Mouse (Mus musculus) lung, postnatal 0 days (tissue): ENCODE data around the gene Slc1a4. TPM values are rescaled to one million over a fixed set of nuclear protein-coding genes. Genes with fewer than 3 reads are reported as not detected.

ENCODE experiments used
- ATAC-seq: fragments of 200-750 bp; cut with Nextera tagmentation; 2 replicates; pipeline ENCODE4 v1.8.0; 2017; ENCODE audit warnings: moderate library complexity
- DNase-seq: peaks from one replicate; pipeline ENCODE4 v3.0.0-alpha.2; 2016; ENCODE audit warnings: low spot score
- H3K27ac ChIP-seq: fragments of 300-500 bp; sonication (generic); 2 replicates; pipeline ENCODE4 v1.5.1; 2014; ENCODE audit warnings: antibody characterized with exemption, mild to moderate bottlenecking, low read length, mixed read lengths
- H3K27me3 ChIP-seq: fragments of 300-500 bp; sonication (generic); replicated peaks from 2 replicates; pipeline ENCODE4 v1.6.1; 2014; ENCODE audit warnings: low read length, mixed read lengths; ENCODE audit not compliant: insufficient read depth
- H3K36me3 ChIP-seq: fragments of 300-500 bp; sonication (generic); 2 replicates; pipeline ENCODE4 v1.6.1; 2014; ENCODE audit warnings: low read length, mixed read lengths; ENCODE audit not compliant: insufficient read depth
- H3K4me1 ChIP-seq: fragments of 300-500 bp; sonication (generic); 2 replicates; pipeline ENCODE4 v1.6.1; 2014; ENCODE audit warnings: antibody characterized with exemption, low read depth, low read length, mixed read lengths; ENCODE audit not compliant: insufficient read depth
- H3K4me2 ChIP-seq: fragments of 300-500 bp; sonication (generic); replicated peaks from 2 replicates; pipeline ENCODE4 v1.6.1; 2014; ENCODE audit warnings: low read depth, mild to moderate bottlenecking, low read length, moderate library complexity, mixed read lengths
- H3K4me3 ChIP-seq: fragments of 300-500 bp; sonication (generic); 2 replicates; pipeline ENCODE4 v1.5.1; 2014; ENCODE audit warnings: low read depth, low read length
- H3K9ac ChIP-seq: fragments of 300-500 bp; sonication (generic); replicated peaks from 2 replicates; pipeline ENCODE4 v1.6.1; 2014; ENCODE audit warnings: low read depth, mild to moderate bottlenecking
- H3K9me3 ChIP-seq: fragments of 300-500 bp; sonication (generic); 2 replicates; pipeline ENCODE4 v1.6.1; 2016; ENCODE audit warnings: low read length, mixed read lengths
- CTCF ChIP-seq: IDR thresholded peaks from 2 replicates; pipeline ENCODE4 v1.5.1; 2016; ENCODE audit warnings: antibody characterized with exemption, mild to moderate bottlenecking
- EP300 ChIP-seq: IDR thresholded peaks from 2 replicates; pipeline ENCODE4 v1.6.1; 2016; ENCODE audit warnings: antibody characterized with exemption, mild to moderate bottlenecking, control low read depth
- WGBS: fragments of 180-500 bp; shearing (Covaris S2); extraction: QIAGEN DNeasy Blood & Tissue Kit; methylation state at CpG from one replicate; pipeline ENCODE4 v1.1.7; 2014; 5-methylcytosine and 5-hydroxymethylcytosine counted together
- polyA plus RNA-seq: library from polyadenylated mRNA; unstranded; fragments of >200 nt; fragmentation: Nextera tagmentation; extraction: Ambion mirVana; gene quantifications from 2 replicates; pipeline ENCODE4 v1.2.1, GENCODE M21; 2015

The Slc1a4 gene
- polyA plus RNA-seq, 1 experiment from 2014 or later = 17.5 TPM

GRCm38 (mm10) chr11:20318659-20319454 lies 13.7 kb downstream of the Slc1a4 start:
- H3K9ac ChIP-seq = no peak overlapping the region
- TF ChIP-seq CTCF (no peak), EP300 (no peak)
- no peaks in the 10 kb centered on the region for H3K27me3 ChIP-seq
- DNase-seq = peak; percentile 65
- no peak overlapping the region for H3K27ac ChIP-seq
- H3K9me3 ChIP-seq = no peaks in the 10 kb centered on the region
- H3K4me1 ChIP-seq = no peaks in the 10 kb centered on the region
- WGBS = 60% methylated on average over 16 of the region's 16 CpGs
- no peak overlapping the region for H3K4me2 ChIP-seq
- peak; percentile 75 for ATAC-seq
- no peak overlapping the region for H3K4me3 ChIP-seq
- H3K36me3 ChIP-seq = no peaks in the 10 kb centered on the region

- Histone ChIP-seq H3K9me3 (no peaks in the 10 kb centered on the region), H3K4me3 (no peak overlapping the region), H3K36me3 (no peaks in the 10 kb centered on the region), H3K27me3 (no peaks in the 10 kb centered on the region), H3K27ac (no peak overlapping the region), H3K4me2 (no peak overlapping the region), H3K4me1 (no peaks in the 10 kb centered on the region), H3K9ac (no peak overlapping the region)
- no peak for ATAC-seq
- WGBS = 89% methylated on average over 8 of the region's 8 CpGs
- no peak for DNase-seq
- TF ChIP-seq EP300 (no peak), CTCF (no peak)
These were observed 18.9 kb downstream of the Slc1a4 start for GRCm38 (mm10) chr11:20313576-20313975.

- 64% methylated on average over 5 of the region's 5 CpGs for WGBS
- Histone ChIP-seq H3K9ac (no peak overlapping the region), H3K9me3 (no peaks in the 10 kb centered on the region), H3K27me3 (no peaks in the 10 kb centered on the region), H3K4me2 (no peak overlapping the region), H3K4me1 (no peaks in the 10 kb centered on the region), H3K36me3 (no peaks in the 10 kb centered on the region), H3K4me3 (no peak overlapping the region), H3K27ac (no peak overlapping the region)
- DNase-seq (peak; percentile 28), ATAC-seq (no peak)
- TF ChIP-seq CTCF (no peak), EP300 (no peak)
These were observed 23.5 kb downstream of the Slc1a4 start for GRCm38 (mm10) chr11:20309044-20309443.

GRCm38 (mm10) chr11:20307409-20307808 lies 25.1 kb downstream of the Slc1a4 start:
- no peak overlapping the region for H3K27ac ChIP-seq
- H3K36me3 ChIP-seq = no peaks in the 10 kb centered on the region
- H3K9me3 ChIP-seq = no peaks in the 10 kb centered on the region
- H3K9ac ChIP-seq = no peak overlapping the region
- TF ChIP-seq CTCF (no peak), EP300 (no peak)
- WGBS = 87% methylated on average over 3 of the region's 3 CpGs
- H3K27me3 ChIP-seq = no peaks in the 10 kb centered on the region
- H3K4me3 ChIP-seq = no peak overlapping the region
- DNase-seq (no peak), ATAC-seq (no peak)
- no peaks in the 10 kb centered on the region for H3K4me1 ChIP-seq
- H3K4me2 ChIP-seq = no peak overlapping the region

DNA sequence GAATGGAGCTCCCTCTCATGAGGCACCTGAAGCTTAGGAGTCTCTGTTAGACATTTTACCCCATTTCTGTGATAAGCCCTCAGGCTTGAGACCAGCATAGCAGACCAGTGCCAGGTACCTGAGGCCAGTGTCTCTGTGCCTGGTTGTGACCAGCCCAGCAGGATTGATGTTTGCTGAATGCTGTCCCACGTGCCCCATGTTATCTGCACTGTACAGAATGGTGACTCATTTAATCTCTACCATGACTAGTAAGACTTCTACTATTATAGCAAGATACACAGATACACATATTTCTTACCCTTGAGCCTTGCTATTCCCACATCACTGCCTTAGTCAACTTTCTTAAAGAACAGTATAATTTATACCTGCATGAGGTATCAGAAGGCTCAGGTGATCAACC lies 26.9 kb downstream of the Slc1a4 start:
- ATAC-seq (no peak), DNase-seq (no peak)
- no peak for TF ChIP-seq CTCF
- TF ChIP-seq EP300 = no peak
- no peaks in the 10 kb centered on the region for H3K4me1 ChIP-seq
- H3K4me3 ChIP-seq = no peak overlapping the region
- H3K9ac ChIP-seq = no peak overlapping the region
- no peaks in the 10 kb centered on the region for H3K9me3 ChIP-seq
- H3K36me3 ChIP-seq = no peaks in the 10 kb centered on the region
- 64% methylated on average over 1 of the region's 1 CpGs for WGBS
- no peak overlapping the region for H3K4me2 ChIP-seq
- H3K27ac ChIP-seq = no peak overlapping the region
- H3K27me3 ChIP-seq = no peaks in the 10 kb centered on the region

GRCm38 (mm10) chr11:20304341-20304740 lies 28.2 kb downstream of the Slc1a4 start:
- no peak overlapping the region for H3K27ac ChIP-seq
- no peak overlapping the region for H3K9ac ChIP-seq
- TF ChIP-seq CTCF = peak; percentile 88
- no peak for TF ChIP-seq EP300
- H3K4me2 ChIP-seq = no peak overlapping the region
- 71% methylated on average over 6 of the region's 6 CpGs for WGBS
- H3K4me1 ChIP-seq = no peaks in the 10 kb centered on the region
- no peaks in the 10 kb centered on the region for H3K9me3 ChIP-seq
- no peak overlapping the region for H3K4me3 ChIP-seq
- H3K27me3 ChIP-seq = no peaks in the 10 kb centered on the region
- H3K36me3 ChIP-seq = no peaks in the 10 kb centered on the region
- DNase-seq (peak; percentile 39), ATAC-seq (no peak)
